Mouse (Mus musculus) fibroblast of lung, adult 2 months (primary cell): ENCODE measurements around the gene Abcd3.
A peak's percentile ranks its signal among the peaks of the same experiment; 100 is the strongest.

ENCODE experiments used
- DNase-seq: peaks from one replicate; pipeline ENCODE4 v3.0.0-alpha.2; 2011; ENCODE audit warnings: low read depth

Abcd3 gene

DNA sequence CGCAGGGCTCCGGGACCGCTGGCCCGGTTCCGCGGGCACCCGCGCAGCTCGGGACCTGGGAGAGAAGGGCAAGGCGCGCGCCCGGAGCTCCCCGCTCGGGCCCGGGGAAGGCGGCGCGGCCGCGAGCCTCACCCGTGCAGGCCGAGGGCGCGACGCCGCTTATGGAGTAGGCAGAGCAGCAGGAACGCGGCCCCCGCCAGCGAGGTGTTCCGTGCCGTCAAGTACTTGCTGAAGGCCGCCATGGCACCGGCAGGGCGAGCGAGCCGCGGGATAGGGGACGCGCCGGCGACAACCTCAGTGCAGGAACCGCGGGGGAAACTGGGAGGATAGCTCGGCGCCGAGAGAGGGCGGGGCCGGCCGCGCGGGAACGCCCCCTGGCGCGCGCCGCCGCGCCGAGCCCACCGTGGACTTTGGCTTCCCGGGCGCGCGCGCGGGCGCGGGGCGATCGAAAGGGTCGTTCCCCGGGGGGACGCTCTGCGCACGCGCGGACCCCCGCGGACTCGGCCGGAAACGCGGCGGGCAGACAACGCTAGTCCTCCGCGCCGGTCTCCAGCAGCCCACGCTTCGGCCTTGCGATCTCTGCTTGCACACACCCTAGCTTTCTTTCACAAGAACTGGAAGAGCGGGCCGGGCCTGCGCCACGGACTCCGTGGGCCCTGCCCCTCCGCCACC is at the start of gene Abcd3:
TSS of gene Abcd3 (minus strand) at position 426 of the 672 bp plus-strand sequence.
- DNase-seq = peak; percentile 57

DNA sequence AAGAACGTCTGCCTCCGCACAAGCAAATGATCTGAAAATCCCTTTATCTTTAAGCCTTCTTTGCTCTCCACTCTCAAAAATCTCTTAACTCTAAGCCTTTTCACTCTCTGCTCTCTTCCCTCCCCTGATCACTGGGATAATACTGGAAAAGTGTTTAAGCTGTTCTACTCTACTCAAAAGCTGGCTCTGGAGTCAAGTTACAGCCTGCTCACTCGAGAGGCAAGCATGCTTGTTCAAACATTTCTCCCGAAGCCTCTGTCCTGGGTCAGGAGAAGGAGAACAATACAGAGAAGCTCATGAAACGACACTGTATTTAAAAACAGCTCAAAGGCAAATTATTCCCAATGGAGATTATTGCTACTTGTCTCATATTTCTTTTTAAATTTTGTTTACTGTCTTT is 44.0 kb upstream of the Abcd3 start:
- DNase-seq = no peak

DNA sequence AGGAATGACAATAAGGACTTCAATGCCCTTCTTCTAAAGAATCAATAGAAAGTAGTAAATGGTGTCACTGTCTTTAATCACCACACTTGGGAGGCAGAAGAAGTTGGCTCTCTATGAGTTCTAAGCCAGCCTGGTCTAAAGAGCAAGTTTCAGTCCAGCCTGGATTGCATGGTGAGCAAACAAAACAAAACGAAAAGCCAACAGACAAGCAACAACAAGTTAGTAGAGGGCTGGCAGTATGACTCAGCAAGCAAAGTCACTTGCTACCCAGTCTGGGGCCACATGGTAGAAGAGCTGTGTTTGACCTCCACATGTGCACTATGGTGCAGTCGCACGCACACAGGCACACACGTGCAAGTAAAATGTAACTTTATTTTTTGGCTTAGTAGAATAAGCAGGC is 41.0 kb upstream of the Abcd3 start:
- no peak for DNase-seq

DNA sequence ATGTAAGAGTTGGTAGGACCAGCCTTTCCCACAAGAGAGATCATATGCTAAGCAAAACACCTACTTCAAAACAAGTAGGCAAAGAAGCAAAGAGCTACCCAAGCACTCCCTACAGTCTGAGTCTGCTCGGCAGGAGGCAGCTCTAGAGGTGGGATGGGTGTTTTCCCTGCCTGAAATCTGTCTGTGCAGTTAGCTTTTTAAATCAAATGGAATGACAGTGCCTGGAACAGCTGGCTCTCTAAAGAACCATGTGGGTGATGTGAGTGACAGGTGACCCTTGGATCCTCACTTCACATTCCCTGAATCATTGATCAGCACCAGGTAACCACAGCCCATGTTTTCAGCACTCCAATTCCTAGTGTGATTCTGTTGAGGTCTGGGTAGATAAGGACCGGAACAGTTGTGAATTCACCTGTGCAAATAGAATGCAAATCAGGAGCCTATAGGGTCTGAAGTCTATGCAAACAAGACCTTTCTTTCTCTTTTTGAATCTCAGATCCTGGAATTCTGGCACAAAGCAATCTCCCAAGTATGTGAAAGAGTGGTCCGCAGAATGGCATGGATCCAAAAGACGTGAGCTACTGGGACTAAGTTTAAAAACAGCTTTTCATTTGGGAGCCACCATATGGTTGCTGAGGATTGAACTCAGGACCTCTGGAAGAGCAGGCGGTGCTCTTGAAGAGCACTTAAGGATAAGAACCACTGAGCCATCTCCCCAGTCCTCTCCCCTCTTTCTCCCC is 38.8 kb upstream of the Abcd3 start:
- no peak for DNase-seq

DNA sequence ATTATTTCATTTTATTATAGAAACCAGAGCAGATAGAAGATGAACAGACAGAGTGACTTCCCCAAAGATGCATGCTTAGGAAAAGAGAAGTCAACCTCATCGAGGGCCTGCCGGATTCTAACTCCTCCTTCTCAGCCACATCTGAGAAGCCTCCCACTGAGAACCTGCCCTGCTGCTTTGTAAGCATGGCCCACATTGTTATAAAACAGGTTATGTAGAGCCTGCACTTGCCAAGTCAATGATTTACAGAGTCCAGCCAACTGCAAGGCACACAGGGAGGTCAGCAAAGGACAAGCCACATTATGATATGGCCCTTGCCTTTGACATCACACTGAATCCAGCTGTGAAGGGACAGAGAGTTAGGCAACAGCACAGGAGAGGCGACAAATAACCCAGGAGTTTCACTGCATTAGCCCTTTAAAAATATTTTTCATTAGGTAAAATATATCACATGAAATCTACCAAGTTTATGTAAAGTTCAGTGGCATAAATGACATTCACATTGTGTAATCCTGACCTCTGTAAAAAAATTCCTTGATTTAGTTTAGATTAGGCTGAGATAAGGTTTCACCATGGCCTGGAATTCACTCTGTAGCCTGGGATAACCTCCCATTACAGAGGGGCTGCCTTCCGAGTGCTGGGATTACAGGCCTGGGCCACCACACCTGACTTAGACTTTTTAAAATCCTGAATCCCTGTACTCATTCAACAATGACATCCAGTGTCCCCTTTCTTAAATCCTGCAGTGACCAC is 37.1 kb upstream of the Abcd3 start:
- no peak for DNase-seq

DNA sequence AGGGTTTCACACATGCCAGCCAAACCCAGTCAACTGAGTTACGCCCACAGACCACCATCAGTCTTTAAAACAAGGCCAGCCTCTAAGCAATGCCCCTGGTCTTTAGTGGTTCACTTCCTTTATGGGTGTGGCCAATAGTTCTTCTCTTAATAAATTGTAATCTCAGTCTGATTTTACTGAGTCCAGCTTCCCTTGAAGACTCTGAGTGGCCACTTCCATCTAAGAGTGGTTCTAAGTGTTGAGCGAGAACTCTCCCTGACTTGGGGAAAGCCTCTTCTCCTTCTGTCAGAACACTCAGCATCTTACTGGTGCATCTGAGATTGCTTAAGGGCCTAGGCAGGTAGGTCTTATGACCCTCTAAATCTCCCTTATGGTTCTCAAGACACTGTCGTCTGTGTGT is 35.9 kb upstream of the Abcd3 start:
- no peak for DNase-seq

DNA sequence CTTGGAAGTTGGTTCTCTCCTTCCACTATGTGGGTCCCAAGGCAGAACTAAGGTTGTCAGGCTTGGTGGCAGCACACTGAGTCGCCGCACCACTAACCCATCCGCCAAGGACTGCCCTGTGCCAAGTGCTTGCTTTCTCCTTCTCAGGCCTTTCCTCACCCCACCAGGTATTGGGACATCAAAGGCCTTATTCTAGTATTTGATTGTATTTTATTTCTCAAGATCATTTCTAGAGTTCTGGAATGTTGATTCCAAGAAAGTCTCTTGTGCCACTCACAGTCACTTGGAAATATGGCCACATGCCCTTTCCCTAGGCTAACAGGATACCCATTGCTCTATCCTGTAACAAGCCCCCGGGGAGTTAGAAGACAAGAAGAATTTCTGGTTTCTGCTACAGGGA is 35.3 kb upstream of the Abcd3 start:
- no peak for DNase-seq

DNA sequence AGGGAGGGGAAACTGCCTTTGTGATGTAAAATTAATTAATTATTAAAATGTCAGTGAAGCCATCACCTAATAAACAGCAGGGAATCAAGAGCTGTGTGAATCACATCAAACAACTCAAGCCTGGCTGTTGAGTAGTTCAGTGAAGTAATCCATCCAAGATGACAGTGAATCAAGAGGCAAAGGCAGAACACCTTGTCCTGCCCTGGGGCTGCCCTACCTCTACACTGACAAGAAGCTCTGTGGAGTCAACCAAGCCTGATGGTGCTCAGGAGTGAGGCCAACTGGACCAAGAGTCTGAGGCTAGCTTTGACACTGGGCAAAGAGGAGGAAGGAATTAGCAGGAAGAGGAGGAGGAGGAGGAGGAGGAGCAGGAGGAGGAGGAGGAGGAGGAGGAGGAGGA is 32.2 kb upstream of the Abcd3 start:
- no peak for DNase-seq

DNA sequence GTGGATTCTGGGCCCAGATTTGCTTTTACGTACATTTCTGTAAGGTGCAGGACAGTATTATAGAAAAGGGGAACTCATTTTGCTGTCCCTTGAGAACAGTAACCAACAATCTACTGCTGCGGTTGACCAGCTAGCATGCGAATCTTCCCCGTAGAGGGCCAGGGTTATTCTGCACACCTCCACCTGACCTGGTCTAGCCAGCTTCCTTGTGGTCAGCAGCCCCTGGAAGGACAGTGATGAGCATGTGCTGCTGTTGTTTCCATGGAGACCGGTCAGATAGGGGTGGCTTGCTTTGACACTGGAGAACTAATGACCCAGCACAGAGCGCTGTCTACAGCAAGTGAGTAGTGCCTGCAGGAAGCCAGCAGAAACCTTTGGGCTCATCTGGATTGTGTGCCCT is 29.6 kb upstream of the Abcd3 start:
- DNase-seq = no peak

DNA sequence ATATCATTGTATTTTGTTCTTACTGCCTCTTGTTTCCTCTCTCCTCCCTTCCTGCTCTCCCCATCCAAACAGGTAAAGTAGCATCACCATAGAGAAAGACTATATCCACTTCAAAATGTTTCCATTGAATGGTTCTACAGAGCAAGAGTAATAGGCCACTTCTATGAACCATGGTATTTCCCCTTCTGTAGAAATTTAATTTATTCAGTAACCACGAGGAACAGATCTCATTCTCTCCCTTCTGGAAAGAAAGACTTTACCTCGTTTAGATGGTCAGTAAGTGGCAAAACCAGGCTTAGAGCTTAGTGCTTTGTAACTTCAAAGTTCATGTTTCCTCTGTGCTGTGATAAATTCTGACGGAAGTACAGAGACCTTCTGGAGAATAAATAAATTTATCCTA is 28.9 kb upstream of the Abcd3 start:
- no peak for DNase-seq

DNA sequence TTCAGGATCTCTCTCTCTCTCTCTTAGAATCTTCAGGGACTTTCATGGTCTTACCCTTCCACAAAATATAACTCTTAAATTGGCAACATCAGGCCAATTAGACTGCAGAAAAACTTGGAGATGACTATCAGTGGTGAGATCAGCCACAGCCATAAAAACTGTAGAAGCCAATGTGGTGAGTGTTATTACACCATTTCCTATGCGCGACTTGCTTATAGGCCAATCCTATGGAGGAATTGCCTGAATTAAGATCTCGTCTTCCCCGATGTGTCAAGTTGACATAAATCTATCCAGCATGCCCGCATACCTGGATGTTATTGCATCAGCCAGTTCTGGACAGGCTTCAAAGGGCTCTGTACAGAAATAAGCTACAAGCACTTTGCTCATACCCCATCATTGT is 28.2 kb upstream of the Abcd3 start:
- DNase-seq = no peak

DNA sequence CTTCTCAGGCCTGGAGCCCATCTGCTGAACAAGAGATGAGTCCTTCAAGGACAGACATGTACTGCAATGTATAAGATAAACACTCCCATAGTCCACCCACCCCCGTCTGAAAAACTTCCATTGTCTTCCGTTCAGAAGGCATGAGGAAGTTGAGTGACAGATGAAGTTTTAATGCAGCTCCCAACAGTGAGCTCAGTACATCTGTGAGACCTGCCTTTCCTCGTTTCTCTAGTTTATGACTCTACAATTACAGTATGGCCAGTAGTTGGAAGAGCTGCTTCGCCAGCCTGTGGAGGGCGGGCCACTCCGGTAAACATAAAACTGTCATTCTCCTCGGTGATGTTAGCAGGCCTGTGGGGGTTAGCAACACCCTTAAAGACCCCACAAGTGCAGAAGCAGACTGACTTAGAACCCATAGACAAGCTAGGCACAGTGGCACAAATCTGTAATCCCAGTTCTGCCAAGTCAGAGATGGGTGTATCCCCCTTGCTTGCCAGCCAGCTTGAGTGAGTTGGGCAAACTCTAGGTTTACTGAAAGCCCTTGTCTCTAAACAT is 27.3 kb upstream of the Abcd3 start:
- no peak for DNase-seq

DNA sequence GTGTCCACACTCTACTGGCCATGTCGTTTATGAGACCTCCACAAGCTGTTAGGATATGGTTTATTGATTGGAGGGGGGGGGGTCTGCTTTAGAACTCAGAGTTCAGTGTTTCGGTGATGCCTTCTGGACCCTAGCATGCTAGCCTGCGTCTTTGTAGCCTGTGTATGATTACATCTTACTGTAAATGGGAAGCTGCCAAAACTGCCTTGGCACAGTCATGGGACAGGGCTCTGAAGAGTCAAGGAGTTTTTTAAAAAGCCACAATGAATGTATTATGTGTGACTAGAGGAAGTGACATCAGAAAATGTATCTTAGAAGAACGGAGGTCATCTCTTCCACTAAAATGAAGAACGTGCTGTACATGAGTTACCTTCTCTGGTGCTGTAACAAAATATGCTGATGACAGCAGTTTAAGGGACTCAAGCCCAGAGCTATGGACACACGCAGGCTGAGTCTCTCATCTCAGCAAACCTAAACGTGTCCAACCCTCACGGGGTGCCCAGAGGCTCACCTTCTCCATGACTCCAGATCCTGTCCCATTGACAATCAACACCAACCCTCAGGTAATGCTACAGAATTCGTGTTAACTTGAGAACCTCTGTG is 26.4 kb upstream of the Abcd3 start:
- peak; percentile 55 for DNase-seq

DNA sequence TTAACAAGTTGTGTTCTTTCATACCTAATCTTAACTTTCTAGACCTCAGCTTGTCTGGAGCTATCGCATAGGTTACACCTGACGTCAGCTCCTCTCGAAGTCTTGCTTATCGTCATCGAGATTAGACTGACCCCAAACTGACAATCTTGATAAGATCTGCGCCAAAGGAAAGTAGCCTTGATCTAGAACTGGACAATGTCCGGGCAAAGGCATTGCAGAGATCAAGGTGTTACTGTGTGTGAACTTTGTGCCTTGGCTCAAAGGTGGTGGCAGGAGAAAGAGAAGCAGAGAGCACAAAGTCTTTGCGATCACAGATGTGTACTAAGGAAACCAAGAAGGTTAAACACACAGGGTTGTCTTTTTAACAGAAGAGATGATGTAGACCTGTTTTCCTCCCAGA is 25.2 kb upstream of the Abcd3 start:
- DNase-seq = no peak

DNA sequence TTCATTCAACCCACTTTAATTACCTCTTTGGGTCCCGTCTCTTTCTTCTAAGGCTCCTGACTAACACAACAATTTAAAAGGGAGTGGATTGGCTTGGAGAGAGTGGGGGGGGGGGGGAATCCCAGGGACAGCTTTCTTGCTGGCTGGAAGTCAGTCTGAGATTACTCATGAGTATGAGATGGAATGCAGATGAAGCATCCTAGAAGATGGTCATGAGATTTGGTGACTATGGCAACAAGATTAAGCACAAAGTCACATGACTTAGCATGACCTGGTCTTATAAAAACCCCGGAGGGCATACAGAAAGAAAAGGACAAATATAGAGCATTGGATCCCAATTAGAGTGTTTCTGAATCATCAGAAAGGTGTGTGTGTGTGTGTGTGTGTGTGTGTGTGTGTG is 19.6 kb upstream of the Abcd3 start:
- no peak for DNase-seq

DNA sequence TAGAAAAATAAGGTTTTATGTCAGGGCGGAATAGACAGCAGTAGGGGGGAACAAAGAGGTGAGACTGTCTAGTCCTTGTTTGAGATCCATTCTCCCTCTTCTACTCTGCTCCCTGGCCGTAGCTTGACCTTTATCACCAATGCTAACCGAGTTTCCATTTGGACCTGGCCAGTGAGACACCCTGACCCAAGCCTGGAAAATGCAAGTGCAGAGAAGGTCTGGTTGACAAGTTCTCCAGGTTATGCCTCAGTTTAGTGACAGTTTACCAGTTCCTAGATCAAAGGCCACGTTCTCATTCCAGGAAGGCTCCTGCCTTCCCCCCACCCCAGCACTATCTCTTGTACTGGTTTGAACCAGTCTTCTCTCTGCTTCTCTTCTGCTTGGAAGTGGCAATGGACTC is 19.1 kb upstream of the Abcd3 start:
- DNase-seq = no peak

DNA sequence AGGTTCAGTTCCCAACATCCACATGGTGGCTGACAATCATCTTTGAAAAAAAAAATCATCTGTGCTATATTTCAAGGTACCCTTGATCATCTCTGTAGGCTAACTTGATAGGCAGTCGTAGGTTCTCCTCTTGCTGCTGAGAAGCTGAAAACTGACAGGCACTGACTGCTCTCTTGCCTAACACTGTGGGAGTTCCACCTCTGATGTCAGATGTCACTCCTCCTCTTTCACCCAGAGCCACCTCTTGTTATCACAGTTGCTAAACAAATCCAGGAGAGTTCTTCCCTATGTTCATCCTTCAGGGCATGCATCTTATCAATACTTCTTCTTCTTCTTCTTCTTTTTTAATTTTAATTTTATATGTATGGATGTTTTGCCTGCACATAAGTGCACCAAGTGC is 10.0 kb upstream of the Abcd3 start:
- DNase-seq = no peak

DNA sequence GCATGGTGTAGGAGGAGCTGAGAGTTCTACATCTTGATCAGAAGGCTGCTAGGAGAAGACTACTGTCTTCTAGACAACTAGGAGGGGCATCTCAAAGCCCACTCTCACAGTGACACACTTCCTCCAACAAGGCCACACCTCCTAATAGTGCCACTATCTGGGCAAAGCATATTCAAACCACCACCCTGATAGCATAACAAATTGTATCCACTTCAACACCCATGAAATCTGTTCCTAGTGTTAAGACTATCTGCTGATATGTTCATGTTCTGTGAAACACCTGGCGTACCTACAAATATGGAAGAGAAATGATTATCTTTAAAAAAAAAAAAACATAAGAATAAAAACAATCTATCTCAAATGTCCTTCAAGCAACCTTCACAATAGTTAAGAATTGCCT is 9.2 kb upstream of the Abcd3 start:
- no peak for DNase-seq

DNA sequence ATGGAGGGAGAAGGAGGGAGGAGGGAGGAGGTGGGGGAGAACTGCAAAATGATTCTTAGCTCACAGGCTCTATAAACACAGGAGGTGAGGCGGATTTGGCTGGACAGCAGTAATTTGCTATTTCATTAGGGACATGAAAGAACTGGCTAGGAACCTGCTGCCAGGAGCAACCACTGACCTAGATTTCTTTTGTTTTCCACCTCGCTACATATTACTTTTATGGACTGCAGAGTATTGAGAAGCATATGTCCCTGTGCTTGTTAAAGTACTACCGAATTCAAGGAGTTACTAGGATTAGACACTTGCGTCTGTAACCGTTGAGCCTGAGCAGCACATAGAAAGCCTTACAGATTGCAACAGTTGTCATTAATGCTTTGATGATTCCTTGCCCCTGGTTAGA is 7.5 kb upstream of the Abcd3 start:
- DNase-seq = no peak

DNA sequence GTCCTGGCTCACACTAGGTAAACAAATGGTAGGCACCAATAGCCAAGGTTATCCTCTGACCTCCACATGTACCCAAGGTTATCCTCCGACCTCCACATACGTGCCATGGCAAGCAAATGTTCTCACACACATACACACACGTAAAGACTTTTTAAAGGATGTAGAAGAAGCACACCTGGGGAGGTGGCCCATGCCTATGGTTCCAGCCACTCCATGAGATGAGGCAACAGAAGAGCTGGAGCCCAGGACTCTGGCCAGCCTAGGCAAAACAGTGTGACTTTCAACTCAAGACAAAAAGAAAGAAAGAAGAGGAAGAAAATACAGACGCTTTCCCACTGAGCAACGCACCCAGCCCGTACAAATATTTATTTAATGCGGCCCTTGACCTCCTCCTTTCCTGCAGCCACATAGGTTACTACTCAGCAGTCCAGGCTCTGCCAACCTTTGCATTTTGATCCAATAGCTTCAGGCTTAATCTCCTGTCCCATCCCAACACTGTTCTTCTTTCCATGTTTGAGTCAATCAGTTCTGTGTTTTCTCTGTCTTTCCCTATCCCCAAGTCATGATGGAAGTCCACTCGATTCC is 6.5 kb upstream of the Abcd3 start:
- DNase-seq = no peak

DNA sequence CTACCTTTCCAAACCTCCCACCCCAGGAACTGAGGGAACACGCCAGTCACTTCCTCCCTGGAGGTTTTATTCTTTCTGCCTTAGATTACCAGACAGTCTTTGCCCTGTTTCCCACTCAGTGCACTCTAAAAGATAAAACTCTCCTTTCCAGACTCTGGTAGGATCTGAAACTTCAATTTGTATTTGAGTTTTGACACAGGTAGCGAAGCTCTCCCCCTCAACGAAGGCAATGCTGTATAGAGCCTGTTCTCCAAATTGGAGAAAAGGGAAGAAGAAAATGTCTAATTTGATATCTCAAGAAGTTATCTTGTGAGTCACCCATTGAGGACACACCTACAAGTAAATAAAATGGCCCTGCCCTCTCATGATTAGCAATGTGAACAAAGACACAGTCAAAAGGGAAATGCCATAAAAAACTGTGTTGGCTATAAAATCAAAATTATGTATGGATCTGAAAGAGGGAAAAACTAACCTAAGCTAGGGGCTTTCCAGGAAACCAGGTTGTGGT is 4.6 kb upstream of the Abcd3 start:
- DNase-seq = no peak
